Mouse (Mus musculus): ENCODE data around the gene Yod1. TPM values are rescaled to one million over a fixed set of nuclear protein-coding genes. Genes with fewer than 3 reads are reported as not detected.

The Yod1 gene
- total RNA-seq (2021) (10 to 100 TPM in 1 of 2 experiments, 1 to 10 TPM in 1; 9.5 to 10.6 TPM), polyA plus RNA-seq (2012; rRNA removed) (1.9 and 2.1 TPM in 2 replicates)
- long read RNA-seq, full-length matches to known transcripts = 2 of 2 reads
- long read RNA-seq, partial matches to known transcripts = 0 of 2 reads
- long read RNA-seq, other reads (novel, unspliced or antisense) = 0 of 2 reads

DNA sequence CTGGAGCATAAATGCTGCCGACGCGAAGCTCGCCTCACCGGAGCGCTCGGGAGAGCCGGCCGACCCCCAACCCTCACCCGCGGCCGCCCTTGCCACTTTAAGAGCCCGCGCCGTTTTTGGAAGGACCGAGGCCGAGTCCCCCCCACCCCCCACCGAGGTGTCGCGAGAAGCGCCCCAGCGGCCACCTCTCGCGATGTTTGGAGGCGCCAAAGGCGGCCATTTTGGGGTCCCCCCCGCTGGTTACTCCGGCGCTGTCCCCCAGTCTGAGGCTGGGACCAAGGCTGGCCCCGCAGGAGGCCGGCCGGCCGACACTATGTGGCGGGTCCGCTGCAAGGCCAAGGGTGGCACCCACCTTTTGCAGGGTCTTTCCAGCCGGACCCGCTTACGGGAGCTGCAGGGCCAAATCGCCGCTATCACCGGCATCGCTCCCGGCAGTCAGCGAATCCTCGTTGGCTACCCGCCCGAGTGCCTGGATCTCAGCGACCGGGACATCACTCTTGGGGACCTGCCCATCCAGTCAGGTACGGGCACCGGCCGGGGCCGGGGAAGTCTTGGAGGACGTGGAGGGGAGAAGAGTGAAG lies at the start of gene Yod1:
TSS of gene Yod1 (plus strand) at position 37 of the 581 bp plus-strand sequence.
- DNase-seq = peak; percentile 94

DNA sequence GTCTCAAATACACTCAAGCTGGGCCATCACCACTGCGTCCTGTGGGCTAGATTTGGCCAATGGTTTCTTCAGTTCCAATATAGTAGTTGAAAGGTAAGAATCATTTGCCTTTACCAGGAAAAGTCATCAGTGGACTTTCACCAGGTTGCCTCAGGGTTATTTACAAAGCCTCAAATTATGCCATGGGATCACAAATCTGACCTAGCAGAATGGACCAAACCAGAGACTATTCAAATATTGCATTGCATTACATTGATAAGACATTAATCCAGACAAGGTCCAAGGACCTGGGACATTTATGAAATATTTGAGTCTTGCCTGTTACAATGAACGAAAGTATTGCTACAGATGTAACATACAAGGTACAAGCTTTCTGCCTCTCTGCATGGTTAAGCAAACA lies 38.6 kb upstream of the Yod1 start:
- no peak for DNase-seq

DNA sequence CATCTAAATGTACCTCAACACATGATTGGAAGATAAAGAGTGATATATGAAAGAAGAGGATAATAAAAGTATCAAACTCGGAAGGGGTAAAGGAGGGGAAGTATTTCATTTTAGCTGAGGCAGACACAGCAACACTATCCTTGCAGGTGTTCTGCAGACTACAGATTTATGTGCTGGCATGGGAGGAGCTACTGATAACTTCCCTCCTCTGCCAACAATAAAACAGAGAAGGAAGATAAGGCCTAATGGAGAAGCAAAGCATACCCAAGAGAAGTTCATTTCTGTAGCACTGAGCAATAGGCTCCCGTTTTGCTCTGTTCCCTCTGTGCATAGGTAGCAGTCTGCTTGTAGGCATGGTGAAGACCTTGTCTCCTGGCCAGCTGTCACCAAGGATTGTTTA lies 36.1 kb upstream of the Yod1 start:
- no peak for DNase-seq

DNA sequence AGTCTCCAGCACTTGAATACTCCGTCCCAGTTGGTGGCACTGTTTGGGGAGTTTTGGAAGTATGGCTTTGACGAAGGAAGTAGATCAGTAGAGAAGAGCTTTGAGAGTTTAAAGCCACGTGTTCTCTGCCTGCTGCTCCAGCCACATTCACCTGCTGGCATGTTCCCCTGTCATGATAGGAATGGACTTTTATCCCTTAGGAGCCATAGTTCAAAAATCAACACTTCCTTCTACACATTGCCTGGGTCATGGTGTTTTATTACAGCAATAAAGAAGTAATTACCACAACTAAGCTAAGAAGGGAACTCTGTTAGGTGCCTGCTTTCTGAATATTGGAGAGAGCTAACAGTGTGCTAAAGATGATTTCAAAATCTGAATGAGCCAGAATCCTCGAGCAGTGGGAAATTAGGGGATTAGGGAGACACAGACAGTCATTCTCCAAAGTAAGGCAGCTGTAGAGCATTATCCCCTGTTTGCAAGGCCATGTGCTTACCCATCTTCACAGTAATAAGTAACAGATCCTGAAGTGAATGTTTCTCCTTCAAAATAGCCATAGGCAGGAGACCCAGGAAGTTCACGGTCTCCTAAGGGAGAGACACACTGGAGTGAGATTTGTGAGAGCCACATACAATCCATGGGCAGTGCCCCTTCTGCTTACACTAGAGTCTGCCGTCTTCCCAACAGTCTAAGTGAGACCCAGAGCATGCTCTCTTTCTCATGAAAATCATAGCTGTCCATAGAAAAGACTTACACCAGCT lies 35.3 kb upstream of the Yod1 start:
- DNase-seq = no peak

DNA sequence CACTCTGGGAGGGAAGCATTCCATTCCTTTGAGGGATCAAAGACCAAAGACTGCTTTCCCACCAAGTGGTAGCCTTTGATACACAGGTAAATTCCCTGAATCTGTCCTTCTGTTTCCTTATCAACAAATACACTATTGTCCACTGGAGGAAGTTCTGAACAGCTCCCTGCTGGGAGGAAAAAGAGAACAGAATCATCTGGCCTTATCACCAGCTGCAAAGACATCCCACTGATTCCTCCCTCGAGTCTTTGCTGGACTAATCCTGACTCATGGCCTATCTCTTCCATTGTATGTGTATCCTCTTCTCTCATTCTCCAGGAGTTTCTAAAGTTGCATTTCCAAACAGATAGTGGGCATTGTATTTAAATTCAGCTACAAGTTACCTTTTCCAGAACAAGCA lies 33.2 kb upstream of the Yod1 start:
- DNase-seq = no peak

DNA sequence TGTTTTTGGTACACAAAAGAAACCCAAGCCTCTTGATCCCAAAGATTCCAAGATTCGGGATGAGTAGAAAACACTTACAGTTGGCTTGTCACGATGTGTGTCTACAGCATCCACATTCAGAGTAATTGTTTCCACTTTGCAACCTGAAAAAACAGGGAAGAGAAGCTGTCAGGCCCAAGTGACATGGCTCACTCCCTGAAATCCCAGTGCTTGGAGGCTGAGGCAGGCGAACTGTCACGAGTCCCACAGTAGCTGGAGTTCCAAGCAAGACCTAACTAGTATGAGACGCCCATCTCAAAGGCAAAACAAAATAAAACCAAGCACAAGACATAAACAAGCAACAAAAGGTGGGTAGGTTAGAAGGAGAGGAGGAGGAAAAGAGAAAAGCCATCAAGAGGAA lies 18.5 kb upstream of the Yod1 start:
- DNase-seq = no peak

DNA sequence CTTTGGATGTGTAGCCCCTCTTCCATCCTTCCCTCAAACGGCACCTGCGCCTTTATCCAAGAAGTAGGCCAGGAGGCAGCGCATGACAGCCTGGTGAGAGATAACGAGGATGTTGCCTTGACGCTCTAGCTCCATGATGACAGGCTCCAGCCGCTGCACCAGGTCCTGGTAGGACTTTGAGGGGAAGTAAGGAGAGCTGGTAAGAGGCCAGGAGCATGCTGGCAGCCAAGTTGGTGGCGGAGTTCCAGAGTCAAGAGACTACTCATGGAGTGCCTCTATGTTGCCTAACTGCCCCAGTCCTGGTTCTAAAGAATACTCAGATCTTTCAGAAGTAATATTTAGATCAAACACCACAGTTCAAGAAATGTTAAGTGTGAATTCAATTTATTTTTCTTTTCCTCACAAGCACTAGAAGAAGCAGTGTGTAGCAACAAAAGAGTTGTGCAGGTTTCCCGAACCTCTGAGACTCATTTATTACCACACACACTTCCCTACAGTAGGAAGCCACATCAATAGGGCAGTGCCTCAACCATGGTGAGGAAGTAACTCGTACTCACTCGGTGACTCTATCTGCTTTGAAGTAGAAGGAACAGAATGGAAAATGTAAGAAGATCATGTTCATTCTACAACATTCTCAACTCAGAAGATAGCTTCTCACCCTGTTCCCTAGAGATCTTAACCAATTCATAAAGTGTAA lies 17.0 kb upstream of the Yod1 start:
- DNase-seq = peak; percentile 52

DNA sequence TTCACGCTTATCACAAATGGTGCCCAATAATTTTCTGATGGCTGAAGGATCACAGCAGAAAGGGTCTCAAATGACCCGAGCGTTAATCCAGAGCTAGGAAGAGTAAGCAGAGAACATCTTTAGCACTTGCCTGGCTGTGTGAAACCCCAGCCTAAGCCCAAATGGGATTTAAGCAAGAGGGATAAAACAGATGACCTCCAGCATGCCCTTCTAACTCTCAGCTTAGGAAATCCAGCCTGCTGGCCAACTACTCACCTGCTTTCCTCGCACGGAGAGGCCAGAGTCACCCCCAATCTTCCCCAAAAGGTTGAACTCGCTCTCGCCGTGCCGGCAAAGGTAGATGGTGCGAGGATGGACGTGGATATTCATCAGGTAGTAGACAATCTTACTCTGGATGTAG lies 15.2 kb upstream of the Yod1 start:
- no peak for DNase-seq

DNA sequence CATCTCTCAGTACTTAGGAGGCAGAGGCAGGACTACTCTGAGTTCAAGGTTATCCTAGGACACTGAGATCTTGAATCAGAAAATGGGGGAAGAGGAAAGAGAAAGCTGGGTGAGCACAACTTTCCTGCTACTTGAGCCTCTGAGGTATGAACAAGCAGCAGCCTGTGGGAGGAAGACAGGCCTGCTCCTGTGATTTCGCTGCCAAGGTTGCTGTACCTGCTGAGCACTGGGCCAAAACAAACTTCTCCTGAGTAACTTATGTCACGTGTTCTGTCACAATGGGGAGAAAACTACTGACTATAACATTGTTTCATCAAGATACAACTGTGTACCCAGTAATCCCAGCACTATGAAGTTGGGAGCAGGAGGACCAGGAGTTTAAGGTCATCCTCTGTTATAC lies 13.5 kb upstream of the Yod1 start:
- no peak for DNase-seq

DNA sequence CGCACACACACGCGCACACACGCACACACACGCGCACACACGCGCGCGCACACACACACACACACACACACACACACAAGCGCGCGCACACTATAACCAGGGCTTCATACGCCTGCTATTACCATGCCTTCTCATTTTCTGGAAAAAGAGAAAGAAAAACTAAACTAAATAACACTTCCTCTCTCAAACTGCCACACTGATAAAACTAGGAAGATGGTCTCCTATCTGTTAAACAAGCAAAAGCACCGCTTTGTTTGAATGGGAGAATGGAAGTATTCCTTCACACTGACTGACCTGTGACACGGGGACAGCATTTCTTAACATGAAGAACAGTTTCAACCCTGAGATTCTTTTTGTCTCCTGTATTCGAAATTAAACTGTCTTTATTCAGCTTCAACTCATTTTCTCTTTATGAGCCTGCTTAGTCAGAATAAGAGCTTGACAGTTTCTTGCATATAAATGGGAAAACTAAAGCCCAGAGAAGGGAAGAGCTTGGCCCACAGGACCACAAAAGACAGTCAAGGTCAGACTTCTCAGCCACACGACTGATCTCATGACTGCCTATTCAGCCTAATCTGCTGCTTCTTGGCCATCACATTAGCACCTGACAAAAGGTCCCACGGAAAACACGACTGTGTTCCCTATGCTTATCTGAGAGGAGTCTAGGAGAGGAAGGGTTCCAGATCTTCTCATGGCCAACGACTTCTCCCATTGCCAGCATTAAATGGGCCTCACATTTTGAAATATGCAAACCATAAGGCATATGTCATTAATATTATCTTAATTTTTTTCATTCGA lies 6.6 kb upstream of the Yod1 start:
- no peak for DNase-seq

DNA sequence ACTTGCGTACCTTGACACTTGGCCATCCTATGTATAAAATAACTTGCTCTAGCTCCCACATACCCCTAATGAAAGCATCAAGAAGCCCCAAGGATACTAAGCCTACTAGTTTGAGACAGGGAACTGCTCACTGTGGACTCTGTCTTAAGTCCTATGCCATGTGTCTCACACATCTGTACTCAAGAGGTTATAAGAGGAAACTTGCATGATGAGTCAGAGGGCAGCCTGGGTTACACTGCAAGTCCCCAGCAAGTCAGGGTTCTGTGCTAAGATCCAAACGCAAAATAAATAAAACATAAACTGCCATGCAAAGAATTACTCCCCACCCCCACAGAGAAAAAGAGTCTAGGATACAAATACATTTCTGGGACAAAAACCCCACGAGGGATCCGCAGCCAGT lies 3.1 kb upstream of the Yod1 start:
- DNase-seq = no peak

DNA sequence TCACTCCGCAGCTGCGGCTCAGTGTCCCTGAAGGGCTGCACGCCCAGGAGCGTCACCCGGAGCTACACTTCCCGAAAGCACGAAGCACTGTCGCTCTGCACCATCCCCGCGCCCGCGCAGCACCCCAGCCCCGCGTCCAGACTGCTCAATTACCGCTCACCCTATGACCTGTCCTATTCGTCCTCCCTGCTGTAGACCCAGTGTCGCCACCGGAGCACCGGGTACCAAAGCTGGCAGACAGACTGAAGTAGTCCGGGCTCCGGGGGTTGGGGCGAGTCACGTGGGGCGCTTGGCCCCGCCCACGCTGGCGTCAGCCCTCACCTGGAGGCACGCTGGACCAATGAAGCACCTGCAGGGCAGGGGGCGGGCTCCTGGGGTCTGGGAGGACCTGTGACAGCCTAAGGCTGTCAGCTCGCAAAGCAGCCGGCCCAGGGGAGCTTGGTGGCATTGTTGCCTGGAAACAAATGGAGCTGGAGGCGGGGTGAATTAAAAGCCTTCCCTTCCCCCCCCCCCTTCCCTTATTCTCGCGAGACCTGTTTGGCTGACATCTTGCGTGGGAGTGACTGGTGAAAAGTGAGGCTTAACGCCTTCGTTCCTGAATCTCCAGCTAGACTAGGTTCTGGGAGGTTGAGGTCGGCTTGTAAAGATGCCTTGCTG lies 1.4 kb upstream of the Yod1 start, which contains the start of gene Gm29427:
TSS of gene Gm29427 (minus strand) at position 239 of the 657 bp plus-strand sequence.
- DNase-seq = peak; percentile 96

DNA sequence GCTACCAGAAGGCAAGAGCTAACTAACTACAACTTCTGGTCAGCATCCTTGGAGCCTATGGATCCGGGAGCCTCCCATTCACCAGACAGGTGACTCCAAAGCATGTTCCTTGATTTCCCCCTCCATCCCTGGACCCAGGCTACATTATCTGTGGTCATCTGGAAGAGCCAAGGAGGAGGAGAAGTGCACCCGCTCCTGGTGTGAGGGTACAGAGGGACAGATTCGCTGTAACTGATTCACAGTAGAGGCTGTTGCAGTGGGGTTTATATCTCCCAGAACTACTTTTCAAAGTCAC lies 962 bp upstream of the Yod1 start:
- DNase-seq = no peak

DNA sequence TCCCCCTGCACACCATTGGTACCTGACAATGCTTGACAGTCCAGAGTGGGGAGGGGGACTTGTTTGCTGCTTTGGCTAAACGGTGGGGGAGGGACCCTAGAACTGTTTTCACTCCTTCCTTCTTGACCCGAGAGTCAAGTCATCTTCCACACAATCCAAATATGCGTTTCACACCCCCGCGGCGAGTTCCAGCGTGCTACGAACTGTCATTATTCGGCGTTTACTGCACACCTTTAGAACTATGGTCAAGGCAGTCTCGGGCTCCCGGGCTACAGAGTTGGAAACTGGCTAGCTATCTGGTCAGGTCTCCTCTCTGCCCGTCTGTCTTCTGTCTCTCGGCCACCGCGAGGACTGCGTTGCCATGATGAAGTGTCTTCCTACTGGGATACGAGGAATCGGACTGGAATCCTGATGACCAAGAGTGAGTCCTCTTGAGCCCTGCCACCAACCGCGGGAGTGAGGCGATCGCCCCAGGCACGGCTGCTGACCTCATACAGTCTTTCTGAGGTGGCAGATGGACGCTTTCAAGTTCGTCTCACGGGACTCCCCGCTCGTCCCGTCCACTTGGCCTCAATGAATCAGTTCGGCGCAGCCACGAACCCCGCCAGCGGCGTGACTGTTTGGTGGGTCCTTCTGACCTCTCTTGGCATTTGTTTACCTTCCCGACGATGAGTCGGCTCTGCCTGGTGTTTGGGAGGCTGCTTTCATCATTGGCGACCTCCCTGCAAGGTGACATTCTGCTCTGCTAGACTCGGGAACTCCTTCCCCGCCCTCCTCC lies 425 bp upstream of the Yod1 start:
- peak; percentile 85 for DNase-seq

DNA sequence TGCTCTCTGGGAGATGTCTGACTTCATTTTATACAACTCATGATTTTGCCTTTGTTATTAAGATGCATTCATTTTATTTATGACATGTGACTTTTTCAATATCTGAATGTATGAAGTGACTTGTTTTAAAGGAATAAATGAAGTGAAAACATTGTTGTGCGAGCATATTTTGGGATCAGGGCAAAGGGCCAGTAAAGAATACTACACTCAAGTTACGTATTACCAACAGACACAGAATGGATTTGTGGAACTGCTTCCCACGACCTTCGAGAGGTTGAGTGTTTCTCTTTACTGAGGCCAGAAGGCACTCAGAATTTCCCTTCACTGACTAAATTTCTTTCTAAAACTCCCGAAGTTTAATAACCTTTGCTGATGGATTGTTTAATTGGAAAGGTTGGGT lies 7.1 kb downstream of the Yod1 start:
- no peak for DNase-seq

DNA sequence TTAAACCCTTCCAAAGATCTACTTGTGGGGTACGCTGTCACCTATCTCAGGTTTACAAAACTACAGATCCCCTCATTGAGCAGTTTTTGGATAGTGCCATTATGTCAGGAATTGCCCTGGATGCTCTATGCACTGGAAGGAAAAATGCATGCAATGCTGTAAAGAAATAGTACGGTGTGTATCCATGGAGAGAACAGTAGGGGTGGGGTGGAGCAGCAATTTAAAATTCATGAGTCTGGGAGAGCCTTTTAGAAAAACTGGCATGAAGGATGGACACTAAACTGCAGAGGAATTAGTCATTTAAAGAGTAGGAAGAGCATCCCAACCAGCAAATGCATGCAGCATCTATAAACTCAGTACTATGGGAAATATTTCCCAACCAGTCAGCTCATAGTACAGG lies 9.3 kb downstream of the Yod1 start:
- DNase-seq = no peak

DNA sequence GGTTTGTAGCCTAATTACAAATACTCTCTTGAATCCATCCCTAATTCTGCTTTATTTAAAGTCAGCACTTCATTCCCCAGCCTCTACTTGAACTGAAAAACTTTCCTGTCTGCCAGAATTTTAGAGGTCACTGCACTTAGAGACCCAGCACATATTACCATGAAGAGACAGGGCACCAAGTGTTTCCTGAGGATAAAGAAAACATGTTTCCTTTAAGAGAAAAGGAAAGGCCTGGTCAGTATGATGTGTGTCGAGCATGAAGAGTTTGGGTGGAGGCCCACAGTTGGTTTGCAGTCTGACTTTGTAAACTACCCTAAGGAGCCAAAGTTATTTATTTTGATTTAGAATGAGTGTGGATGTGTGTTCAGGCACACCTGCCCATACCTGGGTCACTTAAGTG lies 10.9 kb downstream of the Yod1 start:
- no peak for DNase-seq

DNA sequence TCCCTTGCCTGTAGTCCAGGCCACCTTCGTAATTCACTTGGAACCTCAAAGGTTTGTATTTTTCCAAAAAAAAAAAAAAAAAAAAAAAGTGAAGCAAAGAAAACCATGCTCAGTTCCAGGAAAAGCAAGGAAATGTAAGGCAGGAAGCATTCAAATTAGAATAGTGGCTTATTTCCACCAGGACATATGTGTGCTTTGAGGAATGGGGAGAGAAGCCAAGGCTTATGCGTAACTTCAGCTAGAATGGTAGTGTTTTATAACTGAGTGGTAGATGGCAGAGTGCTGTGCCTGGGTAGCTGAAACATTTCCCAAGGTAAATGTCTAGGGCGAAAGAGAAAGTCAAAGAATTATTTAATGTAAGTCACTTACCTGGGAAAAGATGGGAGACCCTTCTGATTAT lies 11.6 kb downstream of the Yod1 start:
- DNase-seq = no peak

DNA sequence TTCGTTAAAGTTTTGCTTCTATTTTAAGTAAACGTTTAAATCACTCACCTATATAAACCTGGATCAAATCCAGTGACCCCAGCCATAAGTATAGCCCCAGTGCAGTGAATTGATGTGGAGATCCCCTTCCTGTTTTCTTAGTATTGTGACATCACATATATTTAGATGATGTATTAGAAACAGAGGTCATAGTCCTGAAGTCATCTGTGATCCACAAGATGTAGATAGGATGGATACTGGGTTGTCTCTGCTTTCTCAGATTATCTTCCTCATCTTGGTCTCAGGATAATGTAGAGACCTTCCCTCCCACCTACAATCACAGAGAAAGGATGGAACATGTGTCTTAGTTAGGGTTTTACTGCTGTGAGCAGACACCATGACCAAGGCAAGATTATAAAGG lies 12.0 kb downstream of the Yod1 start, which contains the start of gene Pfkfb2:
TSS of gene Pfkfb2 (minus strand) at position 101 of the 400 bp plus-strand sequence.
- DNase-seq = no peak

DNA sequence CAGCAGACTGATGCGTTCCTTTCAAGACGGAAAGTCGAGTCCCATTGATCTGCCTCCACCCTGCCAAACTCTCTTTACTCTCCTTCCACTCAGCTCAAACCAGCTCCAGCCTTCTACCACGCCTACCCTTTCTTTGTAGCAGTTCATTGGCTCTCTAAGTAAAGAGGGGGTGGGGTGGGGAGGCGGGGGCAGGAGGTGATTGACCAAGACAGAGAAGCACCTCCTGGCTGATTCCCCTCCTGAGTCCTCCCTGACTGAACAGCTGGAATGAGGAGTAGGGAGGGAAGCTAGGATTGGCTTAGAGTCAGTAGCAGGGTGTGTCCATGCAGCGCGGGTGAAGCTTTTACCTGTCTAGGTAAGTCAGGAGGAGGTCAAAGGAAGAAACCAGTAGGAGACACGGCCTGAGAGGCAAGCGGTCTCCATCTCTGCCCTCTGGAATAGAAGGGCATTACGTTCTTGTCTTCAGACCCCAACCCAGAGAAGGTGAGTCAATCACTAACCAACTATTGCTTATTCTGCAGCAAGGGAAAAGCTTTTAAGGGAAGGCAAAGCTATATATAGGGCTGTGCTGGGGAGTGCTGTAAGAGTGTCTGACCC lies 14.7 kb downstream of the Yod1 start, which contains the start of gene AA986860:
TSS of gene AA986860 (plus strand) at position 236 of the 597 bp plus-strand sequence.
- DNase-seq = peak; percentile 69
